Mouse (Mus musculus): ENCODE measurements around the gene Ctc1.
"Not testable (repeated sequence)": the region's sequence is repeated elsewhere in the genome, so short reads cannot be mapped to it uniquely, and the experiment has no call there.

Gene Ctc1

DNA sequence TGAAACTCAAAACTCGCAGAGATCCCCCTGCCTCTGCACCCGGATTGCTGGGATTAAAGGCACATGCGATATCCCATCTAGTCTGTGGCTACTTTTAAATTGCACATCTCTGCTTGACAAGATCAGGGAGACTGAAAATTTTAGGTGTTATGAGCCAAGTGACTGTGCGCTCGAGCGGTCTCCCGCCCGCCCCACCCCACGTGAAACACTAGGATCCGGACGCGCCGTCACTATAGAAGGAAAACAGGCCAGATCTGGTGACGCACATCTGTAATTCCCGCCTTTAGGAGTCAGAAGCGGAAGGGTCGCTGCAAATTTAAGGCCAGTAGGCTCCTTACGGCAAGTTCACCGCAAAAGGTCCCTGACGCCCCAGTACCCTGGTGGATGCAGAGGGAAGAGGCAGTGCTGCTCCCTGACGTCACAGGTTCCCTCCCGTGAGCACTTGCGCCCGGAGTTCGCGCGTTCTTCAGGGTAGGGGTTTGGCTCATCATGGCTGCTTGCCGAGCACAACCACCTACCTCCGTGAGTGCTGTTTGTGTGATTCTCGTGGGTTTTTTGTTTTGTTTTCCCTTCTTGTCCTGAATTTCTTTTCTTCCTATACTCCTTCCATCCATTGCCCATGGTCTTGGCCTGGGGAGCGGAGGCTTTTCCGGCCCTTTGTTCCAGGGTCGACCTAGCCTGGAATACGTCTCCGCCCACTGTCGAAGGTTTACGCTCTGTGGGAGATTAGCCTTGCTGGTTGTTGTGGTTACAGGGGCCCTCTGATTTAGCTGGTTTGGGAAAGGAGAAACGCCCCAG lies at the start of gene Ctc1:
Gene Ctc1, plus strand, starts transcription at position 268 of the 798 bp plus-strand sequence.
- peak; percentile 85 for DNase-seq (ENCODE audit: low read depth, low spot score)

- no peak for DNase-seq (ENCODE audit: low read depth, low spot score)
Observed at GRCm38 (mm10) chr11:68966554-68966953, 49.2 kb upstream of the Ctc1 start.

DNA sequence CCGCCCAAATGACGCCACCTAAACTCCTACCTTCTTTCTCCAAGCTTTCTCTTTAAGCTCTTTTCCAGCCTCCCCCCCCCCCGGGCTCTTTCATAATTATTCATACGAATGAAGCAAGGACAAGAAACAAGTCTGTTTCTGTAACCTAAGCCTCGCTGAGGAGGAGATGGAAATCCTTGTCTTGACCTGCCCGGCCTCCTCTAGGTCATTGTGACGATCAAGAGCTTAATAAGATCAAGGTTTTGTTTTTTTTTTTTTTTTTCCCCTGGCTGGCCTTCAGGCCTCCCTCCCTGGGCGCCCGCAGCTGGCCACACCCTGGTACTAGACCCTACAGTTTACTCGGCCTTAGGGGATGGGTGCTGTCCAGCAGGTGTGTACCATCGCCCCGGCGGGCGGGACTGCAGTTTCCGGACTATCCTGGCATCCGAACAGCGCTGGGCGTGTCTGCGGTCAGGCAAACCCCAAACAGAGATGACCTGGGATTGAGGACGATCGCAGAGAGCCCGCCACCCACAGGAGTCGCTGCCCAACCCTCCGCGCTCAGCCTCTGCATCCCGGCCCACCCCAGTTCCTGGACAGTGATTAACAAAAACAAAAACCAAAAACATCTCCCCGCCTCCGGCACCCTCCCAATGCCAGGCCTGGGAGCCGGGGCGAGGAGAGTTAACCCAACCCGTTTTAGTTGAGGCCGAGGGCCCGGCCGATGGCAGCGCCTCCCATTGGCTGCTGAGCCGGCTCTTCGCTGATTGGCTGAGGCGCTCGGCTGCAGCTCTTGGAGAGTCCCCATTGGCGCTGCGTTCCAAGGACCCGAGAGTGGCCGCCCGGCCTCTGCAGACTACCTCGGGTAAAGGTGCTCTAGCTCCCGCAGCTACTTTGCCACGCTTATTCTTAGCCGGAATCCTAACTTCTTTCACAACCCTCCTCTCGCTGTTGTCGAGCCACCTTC lies 48.1 kb upstream of the Ctc1 start, which contains the start of gene Slc25a35:
Gene Slc25a35, plus strand, starts transcription at position 795 of the 946 bp plus-strand sequence.
- DNase-seq (ENCODE audit: low read depth, low spot score): peak; percentile 67

- no peak for DNase-seq (ENCODE audit: low read depth, low spot score)
Observed at GRCm38 (mm10) chr11:68968752-68969151, 47.0 kb upstream of the Ctc1 start.

DNA sequence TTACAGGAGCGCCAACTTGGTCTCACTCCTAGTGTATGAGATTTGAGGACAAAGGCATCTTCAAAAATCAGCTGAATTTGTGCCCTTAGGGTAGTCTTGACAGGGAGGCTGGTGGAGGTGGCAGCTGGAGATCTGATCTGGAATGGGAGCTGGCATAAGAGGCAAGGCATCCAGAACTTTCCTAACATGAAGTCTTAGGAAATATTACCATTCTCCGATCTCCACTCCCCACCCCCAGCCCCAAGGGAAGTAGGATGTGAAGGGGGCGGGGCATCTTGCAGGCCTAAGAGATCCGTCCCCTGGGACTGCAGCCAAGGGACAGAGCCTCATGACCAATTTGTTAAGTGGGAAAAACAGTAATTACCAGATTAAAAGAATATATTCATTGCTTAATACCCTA lies 45.5 kb upstream of the Ctc1 start:
- DNase-seq (ENCODE audit: low read depth, low spot score): no peak

- peak; percentile 32 for DNase-seq (ENCODE audit: low read depth, low spot score)
Observed at GRCm38 (mm10) chr11:68973250-68974058, 42.3 kb upstream of the Ctc1 start.

GRCm38 (mm10) chr11:68974059-68974450 lies 41.7 kb upstream of the Ctc1 start:
- no peak for DNase-seq (ENCODE audit: low read depth, low spot score)

DNA sequence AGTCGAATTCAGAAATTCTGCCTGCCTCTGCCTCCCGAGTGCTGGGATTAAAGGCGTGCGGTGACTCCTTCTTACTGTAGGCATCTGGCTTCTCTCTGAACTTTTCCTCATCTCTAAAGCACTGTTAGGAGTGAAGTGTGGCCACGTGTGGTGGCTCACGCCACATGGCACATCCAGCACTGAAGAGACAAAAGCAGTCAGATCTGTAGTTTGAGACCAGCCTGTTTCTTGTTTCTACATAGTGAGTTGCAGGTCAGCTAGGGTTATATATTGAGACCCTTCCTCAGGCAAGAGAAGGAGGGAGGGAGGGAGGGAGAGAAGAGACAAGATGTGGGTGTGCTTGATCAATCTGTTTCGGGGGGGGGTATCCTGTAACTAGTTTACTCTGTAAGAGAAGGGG lies 40.6 kb upstream of the Ctc1 start, which contains the start of gene Rangrf:
Gene Rangrf, minus strand, starts transcription at position 101 of the 400 bp plus-strand sequence.
- DNase-seq (ENCODE audit: low read depth, low spot score): no peak

GRCm38 (mm10) chr11:68975601-68976000 lies 40.1 kb upstream of the Ctc1 start:
- DNase-seq (ENCODE audit: low read depth, low spot score): no peak

GRCm38 (mm10) chr11:68979320-68979733 lies 36.4 kb upstream of the Ctc1 start:
- DNase-seq (ENCODE audit: low read depth, low spot score): no peak

- DNase-seq (ENCODE audit: low read depth, low spot score): no peak
Observed at GRCm38 (mm10) chr11:68980919-68981318, 34.8 kb upstream of the Ctc1 start.

GRCm38 (mm10) chr11:68982639-68983369 lies 32.9 kb upstream of the Ctc1 start:
- DNase-seq (ENCODE audit: low read depth, low spot score): no peak

- DNase-seq (ENCODE audit: low read depth, low spot score): no peak
Observed at GRCm38 (mm10) chr11:68987365-68987882, 28.3 kb upstream of the Ctc1 start.

DNA sequence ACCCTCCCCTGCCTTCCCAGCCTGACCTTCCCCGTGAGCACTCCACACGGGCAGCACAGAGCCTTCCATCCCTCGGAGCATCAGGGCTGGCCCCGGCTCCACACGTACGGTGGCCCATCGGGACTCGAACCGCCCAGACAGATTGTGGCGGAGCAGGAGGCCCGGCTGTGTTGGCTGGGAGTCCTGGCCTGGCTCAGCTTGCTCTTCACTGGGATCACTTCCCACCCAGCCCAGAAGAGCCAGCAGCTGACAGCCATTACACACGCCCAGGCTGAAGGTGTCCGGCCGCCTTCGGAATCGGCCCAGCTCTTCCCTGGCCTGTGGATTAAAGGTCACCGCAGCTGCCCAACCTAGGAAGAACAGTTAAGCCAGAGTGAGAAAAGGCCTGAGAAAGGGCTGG lies 27.4 kb upstream of the Ctc1 start:
- DNase-seq (ENCODE audit: low read depth, low spot score): no peak

GRCm38 (mm10) chr11:68993122-68993521 lies 22.6 kb upstream of the Ctc1 start:
- DNase-seq (ENCODE audit: low read depth, low spot score): no peak

DNA sequence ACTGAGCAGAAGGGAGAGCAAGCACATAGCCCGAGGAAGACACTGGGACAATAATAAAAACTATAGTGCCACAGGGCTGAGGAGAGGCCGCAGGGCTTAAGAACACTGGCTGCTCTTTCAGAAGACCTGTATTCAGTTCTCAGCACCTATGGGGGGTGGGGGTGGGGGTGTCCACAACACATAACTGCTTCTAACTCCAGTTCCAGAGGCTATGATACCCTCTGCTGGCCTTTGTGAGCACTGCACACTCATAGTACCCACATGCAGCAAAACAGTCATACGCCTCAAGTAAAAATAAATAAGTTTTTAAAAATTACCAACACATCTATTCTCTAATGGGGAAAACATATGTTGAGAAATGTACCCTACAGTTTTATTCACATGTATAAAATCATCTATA lies 21.3 kb upstream of the Ctc1 start:
- no peak for DNase-seq (ENCODE audit: low read depth, low spot score)

DNA sequence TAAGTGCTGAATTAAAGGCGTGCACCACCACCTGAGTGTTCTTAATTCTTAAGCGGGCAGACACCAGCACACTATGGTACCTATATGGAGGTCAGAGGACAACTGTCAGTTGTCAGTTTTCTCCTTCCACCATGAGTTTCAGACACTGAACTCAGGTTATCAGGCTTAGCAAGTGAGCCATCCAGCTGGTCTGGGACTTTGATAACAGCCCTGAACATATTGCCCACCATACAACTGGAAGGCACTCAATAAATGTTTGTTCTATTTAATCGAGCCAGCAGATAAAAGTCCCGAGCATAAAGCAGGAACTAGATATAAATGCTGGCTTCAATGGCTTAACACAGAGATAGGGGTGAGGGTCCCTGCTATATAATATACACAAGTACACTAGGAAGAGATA lies 18.6 kb upstream of the Ctc1 start:
- DNase-seq (ENCODE audit: low read depth, low spot score): no peak

DNA sequence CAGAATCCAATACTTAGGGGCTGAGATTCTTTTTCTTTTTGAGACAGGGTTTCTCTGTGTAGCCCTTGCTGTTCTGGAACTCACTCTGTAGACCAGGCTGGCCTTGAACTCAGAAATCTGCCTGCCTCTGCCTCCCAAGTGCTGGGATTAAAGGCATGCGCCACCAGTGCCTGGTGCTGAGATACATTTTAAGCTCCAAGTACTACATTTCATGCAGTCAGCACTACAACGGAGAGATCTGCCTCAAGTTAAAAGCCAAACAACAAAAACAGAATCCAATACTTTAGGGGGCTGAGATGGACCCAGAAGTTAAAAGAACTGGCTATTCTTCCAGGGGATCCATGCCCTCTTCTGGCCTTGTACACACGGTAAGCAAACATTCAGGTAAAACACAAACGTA lies 12.9 kb upstream of the Ctc1 start:
- DNase-seq (ENCODE audit: low read depth, low spot score): not testable (repeated sequence)

- DNase-seq (ENCODE audit: low read depth, low spot score): no peak
Observed at GRCm38 (mm10) chr11:69003592-69003991, 12.1 kb upstream of the Ctc1 start.

- DNase-seq (ENCODE audit: low read depth, low spot score): no peak
Observed at GRCm38 (mm10) chr11:69005193-69005592, 10.5 kb upstream of the Ctc1 start.

- not testable (repeated sequence) for DNase-seq (ENCODE audit: low read depth, low spot score)
Observed at GRCm38 (mm10) chr11:69006575-69006974, 9.1 kb upstream of the Ctc1 start.
